Mouse (Mus musculus): ENCODE measurements at regions not wholly inside any gene's neighbourhood (a gene's known extent, or its start where the extent isn't known, plus 50 kb on each side); places are given as distances from the start of the nearest gene placed in this dataset.
A peak's percentile ranks its signal among the peaks of the same experiment; 100 is the strongest.
"Not testable (repeated sequence)": the region's sequence is repeated elsewhere in the genome, so short reads cannot be mapped to it uniquely, and the experiment has no call there.

- no peak for DNase-seq
Measured at GRCm38 (mm10) chr13:44469675-44470074, 259.6 kb upstream of the Jarid2 start.

- DNase-seq: no peak
Measured at GRCm38 (mm10) chr13:44473200-44473599, 256.1 kb upstream of the Jarid2 start.

- no peak for DNase-seq
Measured at GRCm38 (mm10) chr13:44476901-44477300, 252.4 kb upstream of the Jarid2 start.

DNA sequence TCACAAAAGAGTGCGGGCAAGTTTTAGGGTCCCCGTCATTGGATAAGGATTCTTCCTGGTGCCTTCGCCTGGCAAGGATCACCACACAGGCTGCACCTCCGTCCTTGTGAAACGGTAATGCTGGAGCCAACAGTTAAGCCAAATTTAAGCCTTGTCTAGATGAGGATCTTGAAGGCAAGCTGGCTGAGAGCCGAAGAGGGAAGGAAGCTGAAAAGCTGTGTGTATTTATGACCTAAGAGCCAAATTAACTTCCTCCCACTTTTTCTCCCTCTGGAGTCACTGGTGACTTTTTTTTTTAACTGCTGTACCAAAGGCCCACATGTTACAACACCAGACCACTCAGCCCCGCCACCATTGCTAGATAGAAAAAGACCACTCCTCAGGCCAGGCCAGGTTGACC is 249.1 kb upstream of the Jarid2 start:
- DNase-seq: no peak

DNA sequence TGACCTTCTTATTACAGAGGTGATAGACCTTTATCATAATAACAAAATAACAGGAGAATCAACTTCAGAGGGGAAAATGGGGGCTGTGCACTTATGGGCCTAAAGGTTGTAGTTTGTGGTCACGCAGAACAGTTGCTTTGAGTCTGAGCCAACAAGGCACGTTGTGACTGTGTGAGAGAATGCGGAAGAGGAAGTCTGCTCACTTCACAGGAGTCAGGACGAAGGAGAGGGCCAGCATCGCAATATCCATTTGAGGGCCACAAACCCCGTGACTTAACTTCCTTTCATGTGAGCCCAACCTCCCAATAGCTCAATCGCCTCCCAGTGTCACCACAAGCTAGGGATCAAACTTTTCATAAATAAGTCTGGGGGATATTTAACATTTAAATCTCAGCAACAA is 246.6 kb upstream of the Jarid2 start:
- no peak for DNase-seq

DNA sequence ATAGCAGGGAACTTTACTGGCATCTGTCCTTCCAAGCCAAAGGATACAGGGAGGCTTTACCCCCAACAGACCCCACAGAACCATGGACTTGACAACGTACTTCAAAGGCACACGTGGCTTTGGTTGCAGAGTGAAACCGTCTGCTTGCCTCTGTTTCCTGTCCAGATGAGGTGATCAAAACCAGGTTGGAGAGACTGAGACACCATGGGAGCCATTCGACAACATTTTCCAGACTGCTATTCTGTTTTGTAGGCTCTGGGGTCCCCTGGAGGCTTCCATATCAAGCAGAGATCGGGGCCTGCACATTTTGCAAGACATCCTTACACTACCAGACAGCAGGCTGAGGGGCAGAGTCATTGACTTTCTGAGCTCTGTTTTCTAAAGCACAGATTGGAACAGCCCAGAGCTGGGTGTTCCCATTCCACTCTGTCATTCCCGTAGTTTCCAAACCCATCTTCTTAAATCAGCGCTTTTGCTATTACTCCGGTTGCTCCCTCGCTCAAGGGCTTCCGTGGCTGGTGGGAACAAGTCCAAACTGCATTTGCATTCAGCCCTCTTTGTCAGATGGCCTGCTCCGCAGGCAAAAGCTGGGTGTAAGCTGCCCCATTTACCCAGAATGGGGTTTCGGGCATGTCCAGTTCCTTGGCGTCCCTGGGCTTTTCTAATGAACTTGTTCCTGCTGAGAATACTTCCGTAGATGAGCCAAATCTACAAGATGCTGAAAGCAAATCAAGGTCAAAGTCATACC is 244.5 kb upstream of the Jarid2 start:
- DNase-seq: peak; percentile 61 to 65

DNA sequence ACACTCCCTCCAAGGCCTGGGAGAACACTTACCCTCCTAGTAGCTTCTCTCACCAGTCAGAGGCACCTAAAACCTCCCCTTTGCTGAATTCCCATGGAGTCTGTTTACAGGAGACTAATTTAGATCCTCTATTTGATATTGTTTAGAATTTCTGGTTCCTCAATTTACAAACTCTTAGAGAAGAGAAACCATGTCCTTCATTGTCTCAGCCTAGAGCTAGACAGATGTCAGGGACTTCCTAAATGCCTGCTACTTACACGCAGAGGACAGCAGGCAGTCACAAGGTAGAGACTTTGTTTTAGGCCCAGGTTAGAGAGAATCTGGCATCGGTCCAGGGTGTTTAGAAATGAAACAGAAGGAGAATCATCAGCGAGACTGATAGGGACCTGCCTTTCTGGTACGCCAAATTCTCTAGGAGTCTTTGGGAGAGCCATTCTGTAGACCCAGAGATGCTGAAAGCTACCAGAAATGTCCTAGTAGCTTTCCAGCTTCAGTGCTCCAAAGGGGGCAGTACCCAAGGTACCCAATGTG is 238.3 kb upstream of the Jarid2 start:
- DNase-seq: no peak

GRCm38 (mm10) chr13:44493884-44494283 is 235.4 kb upstream of the Jarid2 start:
- no peak for DNase-seq

DNA sequence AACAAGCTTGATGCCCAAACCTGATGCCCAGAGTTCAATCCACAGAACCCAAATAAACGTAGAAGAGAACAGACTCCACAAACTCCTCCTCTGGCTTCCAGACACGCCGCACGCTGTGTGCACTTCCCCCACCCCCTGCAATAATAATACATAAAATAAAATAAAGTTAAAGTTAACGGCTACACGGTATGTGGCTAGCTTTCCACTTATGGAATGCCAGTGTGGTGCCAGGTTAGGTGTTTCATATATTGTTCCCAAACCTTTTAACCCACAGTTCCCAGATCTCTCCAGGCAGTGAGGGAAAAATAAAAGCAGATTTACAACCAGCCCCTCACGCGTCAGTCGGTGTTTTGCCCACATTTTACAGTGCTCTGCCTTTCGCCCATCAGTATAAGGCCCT is 233.8 kb upstream of the Jarid2 start:
- DNase-seq: no peak

- DNase-seq: peak; percentile 74 to 80
Measured at GRCm38 (mm10) chr13:44496596-44496995, 232.7 kb upstream of the Jarid2 start.

GRCm38 (mm10) chr13:44500896-44501295 is 228.4 kb upstream of the Jarid2 start:
- DNase-seq: not testable (repeated sequence)

DNA sequence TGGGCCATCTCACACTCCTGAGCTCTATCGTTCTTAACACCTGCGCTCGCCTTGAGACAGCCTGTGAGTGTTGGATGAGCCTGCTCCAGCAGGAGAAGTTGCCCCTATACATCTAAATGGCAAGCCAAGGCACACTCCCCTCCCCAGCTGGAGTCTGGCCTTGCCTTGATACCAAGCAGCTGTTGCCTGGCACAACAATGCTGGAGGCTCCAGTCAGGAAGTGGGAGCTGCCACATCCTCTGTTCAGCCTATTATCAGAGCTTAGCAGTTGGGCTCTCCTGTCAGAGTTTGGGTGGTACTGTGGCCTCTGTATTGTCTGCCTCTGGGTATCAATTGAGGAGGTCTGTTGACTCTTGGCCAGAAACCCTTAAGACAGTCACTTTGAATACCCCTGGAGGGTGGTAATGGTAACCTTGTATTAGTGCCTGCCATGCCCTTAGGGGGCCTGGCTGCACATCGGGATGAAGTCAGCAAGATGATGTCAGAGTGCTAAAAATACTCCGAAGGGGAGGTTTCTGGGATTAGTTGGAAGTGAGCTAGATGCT is 227.4 kb upstream of the Jarid2 start:
- peak; percentile 23 to 30 for DNase-seq

- peak; percentile 52 to 60 for DNase-seq
Measured at GRCm38 (mm10) chr13:44502612-44503256, 226.5 kb upstream of the Jarid2 start.

DNA sequence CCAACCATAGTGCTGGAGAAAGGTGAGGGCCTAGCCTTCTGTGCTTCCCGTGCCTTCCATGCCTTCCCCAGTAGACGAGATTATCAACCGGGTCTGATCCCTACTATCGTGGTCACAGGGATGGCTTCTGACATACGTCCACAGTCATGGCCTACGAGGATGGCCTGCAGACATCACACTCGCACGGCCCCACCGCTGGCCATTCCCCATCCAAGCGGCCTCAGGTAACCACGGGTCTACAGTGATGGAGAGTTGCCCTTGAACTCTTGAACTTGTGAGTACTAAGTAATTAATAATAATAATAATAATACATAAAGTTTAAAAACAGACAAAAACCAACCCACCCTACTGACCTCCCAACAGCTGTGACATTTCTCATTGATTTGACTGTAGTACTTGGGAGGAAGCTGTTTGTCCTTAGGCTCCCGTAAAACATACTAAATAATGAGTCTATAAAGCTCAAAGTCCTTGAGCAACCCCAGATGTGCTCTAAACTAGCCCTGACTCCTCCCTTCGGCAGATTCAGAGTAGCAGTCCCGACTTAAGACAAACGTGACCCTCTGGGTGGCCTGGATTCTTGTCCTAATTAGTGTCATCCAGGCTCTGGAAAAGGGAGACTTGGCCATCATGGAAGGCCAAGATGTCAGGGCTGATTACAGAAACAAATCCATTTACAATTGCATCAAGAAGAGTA is 225.9 kb upstream of the Jarid2 start:
- no peak for DNase-seq

- no peak for DNase-seq
Measured at GRCm38 (mm10) chr13:44504455-44504854, 224.8 kb upstream of the Jarid2 start.

DNA sequence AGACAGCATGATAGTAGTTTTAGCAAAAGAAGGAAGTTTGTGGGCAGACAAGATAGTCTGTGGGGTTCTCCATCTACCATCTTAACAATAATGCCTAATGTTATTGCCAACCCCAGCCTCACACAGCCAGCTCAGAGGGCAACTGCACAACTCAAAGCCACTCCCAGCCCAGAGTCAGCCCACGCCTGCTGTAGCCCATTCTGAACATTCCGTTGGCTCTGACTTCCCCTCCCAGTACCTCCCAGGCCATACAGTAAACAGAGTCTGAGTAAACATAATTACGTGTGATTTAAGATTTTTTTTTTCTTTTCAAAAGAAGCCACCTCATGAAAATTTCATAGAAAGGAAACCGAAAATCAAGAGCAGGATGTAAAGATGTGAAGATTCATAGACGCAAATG is 222.3 kb upstream of the Jarid2 start:
- no peak for DNase-seq

DNA sequence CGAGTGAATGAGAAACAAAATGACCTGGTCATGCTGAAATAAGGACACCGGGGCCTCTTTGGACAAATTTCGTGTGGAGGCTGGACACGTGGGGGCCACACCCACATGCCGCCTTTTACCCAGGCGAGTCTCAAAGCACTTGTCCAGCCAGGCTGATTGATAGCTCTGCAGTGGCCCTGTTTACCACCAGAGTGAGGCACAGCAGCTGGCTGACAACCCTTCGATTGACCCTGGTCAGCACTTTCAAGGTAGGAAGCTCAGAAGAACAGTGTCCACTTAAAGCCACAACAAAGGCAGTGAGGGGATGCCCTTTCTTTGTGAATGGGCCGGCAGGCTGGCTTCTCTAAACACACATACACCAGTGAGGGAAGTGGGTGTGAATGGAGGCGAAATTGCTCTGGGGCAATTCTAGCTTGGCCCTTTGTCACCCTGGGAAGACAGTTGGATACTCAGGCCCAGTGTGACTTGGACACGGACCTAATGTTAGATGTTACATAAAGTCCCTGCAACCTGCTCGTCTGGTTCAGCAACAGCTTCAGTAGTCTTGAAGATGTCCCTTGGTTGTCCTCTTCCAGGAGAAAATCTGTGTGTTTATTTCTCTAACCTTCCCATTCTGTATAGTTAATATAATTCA is 219.6 kb upstream of the Jarid2 start:
- no peak for DNase-seq

- no peak for DNase-seq
Measured at GRCm38 (mm10) chr13:44513378-44514285, 215.6 kb upstream of the Jarid2 start.

GRCm38 (mm10) chr13:44514636-44515158 is 214.6 kb upstream of the Jarid2 start:
- no peak for DNase-seq

DNA sequence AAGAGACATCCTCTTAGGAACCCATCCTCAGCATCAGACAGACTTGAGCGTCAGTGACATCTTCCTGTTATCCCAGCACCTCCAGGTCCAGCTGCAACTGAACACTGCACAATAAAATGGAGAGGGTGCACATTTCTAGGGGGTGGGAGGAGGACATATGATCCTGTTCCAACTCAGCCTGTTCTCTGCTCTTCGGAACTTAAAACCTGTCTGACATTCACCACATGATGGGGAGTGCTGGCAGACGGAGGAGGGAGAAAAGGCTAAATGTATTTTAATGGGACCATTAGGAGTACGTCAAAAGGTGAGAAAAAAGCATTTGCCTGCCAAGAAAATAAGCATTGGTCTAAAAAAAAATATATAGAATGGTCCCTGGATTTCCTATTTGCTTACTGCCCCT is 212.4 kb upstream of the Jarid2 start:
- DNase-seq: no peak

GRCm38 (mm10) chr13:44517312-44517711 is 212.0 kb upstream of the Jarid2 start:
- DNase-seq: no peak

DNA sequence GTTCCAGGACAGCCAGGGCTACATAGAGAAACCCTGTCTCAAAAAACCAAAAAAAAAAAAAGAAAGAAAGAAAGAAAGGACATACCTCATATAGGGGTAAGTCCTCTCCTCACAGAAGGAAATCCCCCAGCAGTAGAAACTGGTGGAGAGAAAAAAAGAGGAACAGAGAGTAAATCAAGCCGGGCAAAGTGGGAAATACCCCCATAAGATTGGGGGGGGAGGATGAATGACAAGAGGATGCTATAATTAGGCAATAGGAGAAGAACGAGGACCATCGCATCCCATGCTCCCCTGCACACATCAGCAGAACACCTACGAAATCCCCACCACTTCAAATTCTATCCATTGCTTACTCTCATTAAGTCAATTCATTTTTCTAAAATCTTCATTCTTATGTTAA is 211.1 kb upstream of the Jarid2 start:
- no peak for DNase-seq
